Mouse (Mus musculus) MEL (cell line): Measurements from ENCODE around the gene Shb.

Source experiments
- CHD1 ChIP-seq: IDR thresholded peaks from 2 replicates; pipeline ENCODE4 v1.6.1; 2012; ENCODE audit warnings: low read depth, mild to moderate bottlenecking, inconsistent platforms, low read length, improper control_type of control experiment
- CHD2 ChIP-seq: IDR thresholded peaks from 2 replicates; pipeline ENCODE4 v1.6.1; 2011; ENCODE audit warnings: low read length, improper control_type of control experiment
- CTCF ChIP-seq, 3 experiments: IDR thresholded peaks in 2 of 3; conservative IDR thresholded peaks in 1 of 3; 2 replicates each; pipeline ENCODE4 v1.5.1; 2011 to 2012; ENCODE audit warnings: low read length in 3 of 3, low read depth in 2 of 3, mild to moderate bottlenecking in 2 of 3, improper control_type of control experiment in 1 of 3, inconsistent platforms in 1 of 3, mixed read lengths in 1 of 3, moderate library complexity in 1 of 3; ENCODE audit not compliant: control insufficient read depth in 1 of 3, insufficient read depth in 1 of 3, poor library complexity in 1 of 3, severe bottlenecking in 1 of 3
- MAFK ChIP-seq: IDR thresholded peaks from 2 replicates; pipeline ENCODE4 v1.6.1; 2011; ENCODE audit warnings: low read depth, mild to moderate bottlenecking, low read length, improper control_type of control experiment, borderline replicate concordance
- POLR2A ChIP-seq, 2 experiments: IDR thresholded peaks; 2 replicates each; pipeline ENCODE4 v1.6.1; 2011 to 2012; ENCODE audit warnings: low read length in 2 of 2, mild to moderate bottlenecking in 2 of 2, control low read depth in 1 of 2, improper control_type of control experiment in 1 of 2, low read depth in 1 of 2, moderate library complexity in 1 of 2; ENCODE audit not compliant: control insufficient read depth in 1 of 2, insufficient read depth in 1 of 2, poor library complexity in 1 of 2
- SIN3A ChIP-seq: IDR thresholded peaks from 2 replicates; pipeline ENCODE4 v1.6.1; 2012; ENCODE audit warnings: low read length, improper control_type of control experiment, inconsistent platforms
- USF1 ChIP-seq: IDR thresholded peaks from 2 replicates; pipeline ENCODE4 v1.6.1; 2014; ENCODE audit warnings: low read depth, mild to moderate bottlenecking, inconsistent platforms, low read length, improper control_type of control experiment, moderate library complexity
- ZC3H11A ChIP-seq: IDR thresholded peaks from 2 replicates; pipeline ENCODE4 v1.6.1; 2012; ENCODE audit warnings: low read depth, mild to moderate bottlenecking, inconsistent platforms, low read length, improper control_type of control experiment

- no peak for TF ChIP-seq CHD1
- TF ChIP-seq ZC3H11A, result no peak
- no peak for TF ChIP-seq USF1
- no peak for TF ChIP-seq CTCF (IDR thresholded peaks at IDR 0.05 in 2 of 3, conservative IDR thresholded peaks at IDR 0.05 in 1 of 3; ENCODE audit: control insufficient read depth in 1 of 3, insufficient read depth in 1 of 3, low read depth in 2 of 3, low read length in 3 of 3, poor library complexity in 1 of 3, severe bottlenecking in 1 of 3)
- TF ChIP-seq MAFK, result no peak
- TF ChIP-seq CHD2, result no peak
- no peak for TF ChIP-seq POLR2A (IDR thresholded peaks at IDR 0.05; ENCODE audit: control insufficient read depth in 1 of 2, insufficient read depth in 1 of 2, low read depth in 1 of 2, low read length in 2 of 2, poor library complexity in 1 of 2)
- TF ChIP-seq SIN3A, result no peak
Measured at GRCm38 (mm10) chr4:45452569-45453111, 79.6 kb downstream of the Shb start.
